23 mouse cellular contexts compared by ENCODE assay signal in genomic region chr3:102683541-102683940, GRCm38 (mm10). TPM values are rescaled to one million over a fixed set of nuclear protein-coding genes. Genes with fewer than 3 reads are reported as not detected.
DNase-seq lines count a peak whose midpoint lies in the region; ATAC-seq and TF ChIP-seq lines count a peak whose summit lies in the region.
"Had no signal": no experiment of that assay in that cellular context is flagged by ENCODE, and none has a peak within 500 bp of the region (broad histone marks: within the 10 kb centered on the region; RNA-seq: fewer than 3 reads in every experiment).

No protein-coding gene starts in this region.

- ATAC-seq in limb, embryonic 15.5 days (ENCODE audit: insufficient number of reproducible peaks, low FRiP score, low TSS enrichment, low read depth): 0 out of 2 replicates have a peak, but pooled peaks have one; percentile 14
- no peak for ATAC-seq in stomach, embryonic 14.5 days (ENCODE audit: insufficient number of reproducible peaks, insufficient read depth, low FRiP score, low read depth)
- ATAC-seq in stomach, postnatal 0 days (ENCODE audit: low FRiP score, low TSS enrichment): no peak
- no peak for ATAC-seq in monocyte, adult 5-6 weeks (replicated peaks; ENCODE audit: insufficient number of reproducible peaks, low FRiP score, low TSS enrichment, poor library complexity, severe bottlenecking)
- ATAC-seq: forebrain, embryonic 14.5 days; forebrain, embryonic 16.5 days had no signal

- no peaks in the 10 kb centered on the region for H3K9me3 ChIP-seq in limb, embryonic 15.5 days
- no peaks in the 10 kb centered on the region for H3K9me3 ChIP-seq in limb, embryonic 10.5 days (replicated peaks)
- H3K9me3 ChIP-seq in stomach, embryonic 14.5 days (ENCODE audit: control insufficient read depth, low read depth, low read length): no peaks in the 10 kb centered on the region
- no peaks in the 10 kb centered on the region for H3K9me3 ChIP-seq in stomach, postnatal 0 days (ENCODE audit: control insufficient read depth, low read length)
- H3K9me3 ChIP-seq: embryonic facial prominence, embryonic 13.5 days; embryonic facial prominence, embryonic 15.5 days; forebrain, embryonic 10.5 days; forebrain, embryonic 12.5 days had no signal

- no peak overlapping the region for H3K4me3 ChIP-seq in limb, embryonic 15.5 days
- H3K4me3 ChIP-seq in limb, embryonic 10.5 days: no peak overlapping the region
- no peak overlapping the region for H3K4me3 ChIP-seq in stomach, embryonic 14.5 days (ENCODE audit: low read depth, low read length)
- no peak overlapping the region for H3K4me3 ChIP-seq in stomach, postnatal 0 days (ENCODE audit: low read depth, low read length)
- H3K4me3 ChIP-seq: embryonic facial prominence, embryonic 13.5 days; embryonic facial prominence, embryonic 15.5 days; erythroblast, embryonic 14.5 days; forebrain, embryonic 10.5 days; forebrain, embryonic 12.5 days had no signal

- no peak for TF ChIP-seq EP300 in stomach, postnatal 0 days (optimal IDR thresholded peaks at IDR 0.05)

- no peak for TF ChIP-seq CTCF in stomach, postnatal 0 days (IDR thresholded peaks at IDR 0.05; ENCODE audit: low read depth)

- no peak overlapping the region for H3K9ac ChIP-seq in limb, embryonic 15.5 days
- H3K9ac ChIP-seq in stomach, embryonic 14.5 days (replicated peaks; ENCODE audit: low read depth, low read length): no peak overlapping the region
- H3K9ac ChIP-seq in stomach, postnatal 0 days (ENCODE audit: low read length): no peak overlapping the region
- H3K9ac ChIP-seq: embryonic facial prominence, embryonic 13.5 days; embryonic facial prominence, embryonic 15.5 days; forebrain, embryonic 12.5 days had no signal

- DNase-seq in limb, embryonic 10.5 days (ENCODE audit: low spot score): no peak
- no peak for DNase-seq in stomach, postnatal 0 days (ENCODE audit: low spot score)
- DNase-seq: adrenal gland, adult 2 months; adrenal gland, postnatal 10 days; adrenal gland, postnatal 25 days; cerebellum, adult 11 months; cerebellum, adult 18-20 months; cerebellum, adult 8-10 months; cerebellum, adult 9-11 months; cerebellum, postnatal 14 days; cerebellum, postnatal 36 days; embryo, embryonic 11 days had no signal

- WGBS in limb, embryonic 15.5 days: 60% methylated on average over 10 of the region's 10 CpGs
- WGBS in limb, embryonic 10.5 days: 86% methylated on average over 10 of the region's 10 CpGs
- WGBS in stomach, embryonic 14.5 days: 75% methylated on average over 10 of the region's 10 CpGs
- WGBS in stomach, postnatal 0 days: 77% methylated on average over 10 of the region's 10 CpGs

- H3K27me3 ChIP-seq in limb, embryonic 15.5 days: no peaks in the 10 kb centered on the region
- no peaks in the 10 kb centered on the region for H3K27me3 ChIP-seq in limb, embryonic 10.5 days (ENCODE audit: low read depth, poor library complexity, severe bottlenecking)
- no peaks in the 10 kb centered on the region for H3K27me3 ChIP-seq in stomach, embryonic 14.5 days (ENCODE audit: control insufficient read depth, insufficient read depth, low read length)
- H3K27me3 ChIP-seq in stomach, postnatal 0 days (ENCODE audit: control insufficient read depth, insufficient read depth, low read length): no peaks in the 10 kb centered on the region
- H3K27me3 ChIP-seq: embryonic facial prominence, embryonic 13.5 days; embryonic facial prominence, embryonic 15.5 days; forebrain, embryonic 12.5 days had no signal

- H3K4me1 ChIP-seq in limb, embryonic 15.5 days: peaks cover 15% of the 10 kb centered on the region; the same call in 1 of the 2 replicates
- H3K4me1 ChIP-seq in limb, embryonic 10.5 days: peaks cover 8% of the 10 kb centered on the region; the same call in 1 of the 2 replicates
- H3K4me1 ChIP-seq in stomach, embryonic 14.5 days (ENCODE audit: control insufficient read depth, insufficient read depth, low read length): peaks cover 11% of the 10 kb centered on the region
- no peaks in the 10 kb centered on the region for H3K4me1 ChIP-seq in stomach, postnatal 0 days (replicated peaks; ENCODE audit: control insufficient read depth, insufficient read depth)
- H3K4me1 ChIP-seq: forebrain, embryonic 10.5 days; forebrain, embryonic 12.5 days had no signal

- H3K27ac ChIP-seq in limb, embryonic 15.5 days: no peak overlapping the region; the same call in 1 of the 2 replicates
- H3K27ac ChIP-seq in limb, embryonic 10.5 days: no peak overlapping the region
- 0 out of 2 replicates have a peak overlapping the region, but pooled peaks have one; percentile 3 for H3K27ac ChIP-seq in stomach, embryonic 14.5 days (ENCODE audit: low read length)
- H3K27ac ChIP-seq in stomach, postnatal 0 days (replicated peaks): no peak overlapping the region
- H3K27ac ChIP-seq: embryonic facial prominence, embryonic 15.5 days; forebrain, embryonic 10.5 days; forebrain, embryonic 12.5 days had no signal

- H3K36me3 ChIP-seq in limb, embryonic 15.5 days: no peaks in the 10 kb centered on the region
- no peaks in the 10 kb centered on the region for H3K36me3 ChIP-seq in limb, embryonic 10.5 days
- H3K36me3 ChIP-seq in stomach, embryonic 14.5 days (ENCODE audit: control insufficient read depth, insufficient read depth, low read length): no peaks in the 10 kb centered on the region
- H3K36me3 ChIP-seq in stomach, postnatal 0 days (ENCODE audit: control insufficient read depth, insufficient read depth, low read length): no peaks in the 10 kb centered on the region
- H3K36me3 ChIP-seq: embryonic facial prominence, embryonic 13.5 days; embryonic facial prominence, embryonic 15.5 days; forebrain, embryonic 10.5 days; forebrain, embryonic 12.5 days had no signal

- H3K4me2 ChIP-seq in limb, embryonic 15.5 days: no peak overlapping the region
- no peak overlapping the region for H3K4me2 ChIP-seq in stomach, embryonic 14.5 days (replicated peaks; ENCODE audit: low read depth, low read length)
- no peak overlapping the region for H3K4me2 ChIP-seq in stomach, postnatal 0 days (replicated peaks; ENCODE audit: low read depth)
- H3K4me2 ChIP-seq: embryonic facial prominence, embryonic 13.5 days; embryonic facial prominence, embryonic 15.5 days; forebrain, embryonic 12.5 days had no signal

RNA-seq across cellular contexts. Expression of gene Tspan2, which starts 50.8 kb away (rescaled TPM):
- 7.2 and 8.0 TPM in 2 replicates for polyA plus RNA-seq in limb, embryonic 15.5 days (2015; fragmentation: Nextera tagmentation; extraction: Ambion mirVana)
- polyA plus RNA-seq in limb, embryonic 10.5 days (2016; fragmentation: Nextera tagmentation; extraction: Ambion mirVana): 5.9 and 6.9 TPM in 2 replicates
- 25.8 and 26.9 TPM in 2 replicates for polyA plus RNA-seq in stomach, embryonic 14.5 days (2014; fragmentation: Nextera tagmentation; extraction: Ambion mirVana)
- polyA plus RNA-seq in stomach, postnatal 0 days (2015; fragmentation: Nextera tagmentation; extraction: Ambion mirVana): 20.7 and 21.3 TPM in 2 replicates
- total RNA-seq in monocyte, adult 5-6 weeks (2017): 6.2 to 8.1 TPM (median 7.8 TPM) in 3 replicates
- total RNA-seq: MEL had no signal
- polyA plus RNA-seq: erythroblast, embryonic 14.5 days had no signal
